ENCODE assay signal across 23 mouse cellular contexts in genomic region chr14:27168387-27168786, GRCm38 (mm10). TPM values are rescaled to one million over a fixed set of nuclear protein-coding genes. Genes with fewer than 3 reads are reported as not detected.
A peak's percentile ranks its signal among the peaks of the same experiment; 100 is the strongest.
DNase-seq lines count a peak whose midpoint lies in the region; ATAC-seq and TF ChIP-seq lines count a peak whose summit lies in the region.
"Had no signal": no experiment of that assay in that cellular context is flagged by ENCODE, and none has a peak within 500 bp of the region (broad histone marks: within the 10 kb centered on the region; RNA-seq: fewer than 3 reads in every experiment).

No protein-coding gene starts in this region.

- no peak overlapping the region for H3K9ac ChIP-seq in heart, embryonic 13.5 days
- no peak overlapping the region for H3K9ac ChIP-seq in hindbrain, embryonic 15.5 days
- H3K9ac ChIP-seq in hindbrain, embryonic 13.5 days: no peak overlapping the region
- no peak overlapping the region for H3K9ac ChIP-seq in liver, postnatal 0 days (replicated peaks)
- H3K9ac ChIP-seq: embryonic facial prominence, embryonic 13.5 days; embryonic facial prominence, embryonic 15.5 days; forebrain, embryonic 12.5 days had no signal

- no peak overlapping the region for H3K4me3 ChIP-seq in heart, embryonic 13.5 days
- H3K4me3 ChIP-seq in hindbrain, embryonic 15.5 days: no peak overlapping the region
- no peak overlapping the region for H3K4me3 ChIP-seq in hindbrain, embryonic 13.5 days
- H3K4me3 ChIP-seq in liver, postnatal 0 days (ENCODE audit: low read depth, low read length): no peak overlapping the region
- H3K4me3 ChIP-seq: embryonic facial prominence, embryonic 13.5 days; embryonic facial prominence, embryonic 15.5 days; erythroblast, embryonic 14.5 days; forebrain, embryonic 10.5 days; forebrain, embryonic 12.5 days had no signal

- peak; percentile 68 for DNase-seq in adrenal gland, adult 8-10 months
- DNase-seq in adrenal gland, postnatal 10 days: no peak
- no peak for DNase-seq in heart, adult 9 months (ENCODE audit: low spot score in 2 of 2)
- no peak for DNase-seq in liver, postnatal 0 days
- no peak for DNase-seq in liver
- DNase-seq: adrenal gland, postnatal 25 days; cerebellum, adult 11 months; cerebellum, adult 18-20 months; cerebellum, adult 8-10 months; cerebellum, adult 9-11 months; cerebellum, postnatal 14 days; cerebellum, postnatal 36 days; embryo, embryonic 11 days had no signal

- peaks cover 65% of the 10 kb centered on the region for H3K4me1 ChIP-seq in heart, embryonic 13.5 days
- H3K4me1 ChIP-seq in hindbrain, embryonic 15.5 days (replicated peaks): peaks cover 8% of the 10 kb centered on the region; the same call in 1 of the 2 replicates
- peaks cover 8% of the 10 kb centered on the region for H3K4me1 ChIP-seq in hindbrain, embryonic 13.5 days (replicated peaks)
- H3K4me1 ChIP-seq in liver, postnatal 0 days (ENCODE audit: insufficient read depth): peaks cover 3% of the 10 kb centered on the region; the same call in 1 of the 2 replicates

- TF ChIP-seq CTCF in liver, postnatal 0 days (IDR thresholded peaks at IDR 0.05; ENCODE audit: low read depth): no peak

- peaks cover 44% of the 10 kb centered on the region for H3K27me3 ChIP-seq in heart, embryonic 13.5 days (replicated peaks)
- no peaks in the 10 kb centered on the region for H3K27me3 ChIP-seq in hindbrain, embryonic 15.5 days
- no peaks in the 10 kb centered on the region for H3K27me3 ChIP-seq in hindbrain, embryonic 13.5 days
- H3K27me3 ChIP-seq in liver, postnatal 0 days (ENCODE audit: insufficient read depth, low read length): no peaks in the 10 kb centered on the region
- H3K27me3 ChIP-seq: embryonic facial prominence, embryonic 13.5 days; embryonic facial prominence, embryonic 15.5 days; forebrain, embryonic 12.5 days had no signal

- no peak overlapping the region for H3K4me2 ChIP-seq in heart, embryonic 13.5 days
- no peak overlapping the region for H3K4me2 ChIP-seq in hindbrain, embryonic 15.5 days
- H3K4me2 ChIP-seq in hindbrain, embryonic 13.5 days: no peak overlapping the region
- no peak overlapping the region for H3K4me2 ChIP-seq in liver, postnatal 0 days (ENCODE audit: low read depth, low read length)
- H3K4me2 ChIP-seq: embryonic facial prominence, embryonic 13.5 days; embryonic facial prominence, embryonic 15.5 days; forebrain, embryonic 12.5 days had no signal

- H3K9me3 ChIP-seq in heart, embryonic 13.5 days: no peaks in the 10 kb centered on the region
- H3K9me3 ChIP-seq in hindbrain, embryonic 15.5 days: no peaks in the 10 kb centered on the region
- H3K9me3 ChIP-seq in hindbrain, embryonic 13.5 days: no peaks in the 10 kb centered on the region
- no peaks in the 10 kb centered on the region for H3K9me3 ChIP-seq in liver, postnatal 0 days (ENCODE audit: low read length)
- H3K9me3 ChIP-seq: embryonic facial prominence, embryonic 13.5 days; embryonic facial prominence, embryonic 15.5 days; forebrain, embryonic 10.5 days; forebrain, embryonic 12.5 days had no signal

- H3K36me3 ChIP-seq in heart, embryonic 13.5 days: no peaks in the 10 kb centered on the region
- H3K36me3 ChIP-seq in hindbrain, embryonic 15.5 days: no peaks in the 10 kb centered on the region
- no peaks in the 10 kb centered on the region for H3K36me3 ChIP-seq in hindbrain, embryonic 13.5 days
- no peaks in the 10 kb centered on the region for H3K36me3 ChIP-seq in liver, postnatal 0 days (replicated peaks; ENCODE audit: insufficient read depth, low read length)
- H3K36me3 ChIP-seq: embryonic facial prominence, embryonic 13.5 days; embryonic facial prominence, embryonic 15.5 days; forebrain, embryonic 10.5 days; forebrain, embryonic 12.5 days had no signal

- 44% methylated on average over 5 of the region's 5 CpGs for WGBS in heart, embryonic 13.5 days
- WGBS in hindbrain, embryonic 15.5 days: 92% methylated on average over 5 of the region's 5 CpGs
- WGBS in hindbrain, embryonic 13.5 days: 87% methylated on average over 5 of the region's 5 CpGs
- WGBS in liver, postnatal 0 days (ENCODE audit: insufficient replicate concordance): 69% methylated on average over 5 of the region's 5 CpGs

- ATAC-seq in heart, embryonic 13.5 days (ENCODE audit: extremely low read depth, insufficient number of reproducible peaks, low FRiP score, low TSS enrichment): no peak
- ATAC-seq in hindbrain, embryonic 15.5 days (ENCODE audit: low FRiP score, low read depth): no peak
- no peak for ATAC-seq in hindbrain, embryonic 13.5 days (ENCODE audit: low FRiP score)
- 0 out of 2 replicates have a peak, but pooled peaks have one; percentile 15 for ATAC-seq in liver, postnatal 0 days
- ATAC-seq: forebrain, embryonic 14.5 days; forebrain, embryonic 16.5 days had no signal

- no peak for TF ChIP-seq EP300 in liver, postnatal 0 days (IDR thresholded peaks at IDR 0.05; ENCODE audit: low read depth)

- H3K27ac ChIP-seq in heart, embryonic 13.5 days (replicated peaks): peak overlapping the region; percentile 12; the same call in 1 of the 2 replicates
- 0 out of 2 replicates have a peak overlapping the region, but pooled peaks have one; percentile 1 for H3K27ac ChIP-seq in hindbrain, embryonic 15.5 days (replicated peaks)
- no peak overlapping the region for H3K27ac ChIP-seq in hindbrain, embryonic 13.5 days
- H3K27ac ChIP-seq in liver, postnatal 0 days (ENCODE audit: low read depth): no peak overlapping the region
- H3K27ac ChIP-seq: embryonic facial prominence, embryonic 13.5 days; embryonic facial prominence, embryonic 15.5 days; forebrain, embryonic 10.5 days; forebrain, embryonic 12.5 days had no signal

RNA-seq across cellular contexts. Expression of gene Arhgef3, which starts 53.7 kb away (rescaled TPM):
- 10 to 100 TPM; 44.5 to 54.9 (median 53.3) TPM for total RNA-seq in adrenal gland, adult 8-10 months (2022)
- 10 to 100 TPM; 36.5 to 37.3 TPM for total RNA-seq in adrenal gland, postnatal 10 days (2021)
- 13.2 and 13.3 TPM in 2 replicates for polyA plus RNA-seq in heart, embryonic 13.5 days (2015; fragmentation: Nextera tagmentation; extraction: Ambion mirVana)
- 11.0 and 12.7 TPM in 2 replicates for polyA plus RNA-seq in hindbrain, embryonic 15.5 days (2015; fragmentation: Nextera tagmentation; extraction: Ambion mirVana)
- 6.1 and 6.2 TPM in 2 replicates for polyA plus RNA-seq in hindbrain, embryonic 13.5 days (2015; fragmentation: Nextera tagmentation; extraction: Ambion mirVana)
- 7.7 and 11.4 TPM in 2 replicates for polyA plus RNA-seq in liver, postnatal 0 days (2015; fragmentation: Nextera tagmentation; extraction: Ambion mirVana)

Comparison
In these comparisons a context has a peak if more than half of its experiments do, and no peak if none do; other contexts are left out.
1. H3K27ac ChIP-seq: peak in heart, embryonic 13.5 days (single experiment) and hindbrain, embryonic 15.5 days (single experiment); none in hindbrain, embryonic 13.5 days (single experiment) and liver, postnatal 0 days (single experiment).